Mouse (Mus musculus): Measurements from ENCODE around the gene Majin. TPM values are rescaled to one million over a fixed set of nuclear protein-coding genes. Genes with fewer than 3 reads are reported as not detected.

Majin gene
- polyA plus RNA-seq, 1 experiment from 2014 or later, result not detected

DNA sequence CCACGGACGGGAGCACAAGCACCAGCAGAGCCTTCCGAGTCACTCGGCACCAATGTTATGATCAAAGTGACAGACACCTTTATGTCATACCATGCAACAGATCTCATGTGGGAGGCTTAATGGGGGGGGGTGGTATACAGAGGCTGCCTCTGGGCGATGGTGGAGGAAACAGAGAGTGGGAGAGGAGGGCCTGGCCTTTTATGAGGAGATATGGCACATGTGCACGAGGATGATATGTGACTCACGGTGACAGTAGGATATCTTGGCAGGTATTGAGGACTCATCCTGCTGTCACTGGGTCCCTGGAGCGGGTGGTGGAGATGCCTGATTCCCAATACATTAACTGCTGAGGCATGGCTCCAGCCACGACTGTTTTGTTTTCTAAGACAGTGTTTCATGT, 29.0 kb upstream of the Majin start:
- H3K4me2 ChIP-seq, result no peak overlapping the region
- H3K36me3 ChIP-seq (ENCODE audit: insufficient read depth), result no peaks in the 10 kb centered on the region
- ATAC-seq (ENCODE audit: insufficient read depth) (no peak), DNase-seq (no peak)
- no peaks in the 10 kb centered on the region for H3K9me3 ChIP-seq (ENCODE audit: low read depth, low read length)
- no peak overlapping the region for H3K9ac ChIP-seq
- H3K4me3 ChIP-seq (ENCODE audit: low read depth, low read length), result no peak overlapping the region
- WGBS, result 66% methylated on average over 9 of the region's 9 CpGs
- H3K27me3 ChIP-seq (ENCODE audit: insufficient read depth, low read length), result no peaks in the 10 kb centered on the region
- no peak for TF ChIP-seq CTCF (IDR thresholded peaks at IDR 0.05; ENCODE audit: low read depth)
- H3K4me1 ChIP-seq (ENCODE audit: insufficient read depth), result no peaks in the 10 kb centered on the region
- H3K27ac ChIP-seq (ENCODE audit: low read depth), result no peak overlapping the region

DNA sequence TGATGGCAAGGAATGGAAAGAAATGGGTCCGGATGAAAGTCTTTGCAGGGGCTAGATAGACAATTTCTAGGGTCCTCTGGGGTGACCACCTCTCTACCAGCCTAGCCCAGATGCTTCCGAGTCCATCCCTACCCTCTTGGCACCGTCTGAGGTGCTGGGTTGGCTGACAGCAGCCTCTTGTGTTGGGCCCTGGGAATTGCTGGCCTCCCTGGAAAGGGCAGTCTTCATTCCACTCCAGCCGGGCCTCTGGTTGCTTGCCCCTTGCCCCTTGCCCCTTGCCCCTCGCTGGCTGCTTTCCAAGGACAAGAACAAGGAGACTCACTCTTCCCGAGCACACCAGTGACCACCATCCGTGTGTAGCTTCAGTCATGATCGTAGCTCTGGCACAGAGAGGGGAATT, 27.8 kb upstream of the Majin start:
- ATAC-seq (ENCODE audit: insufficient read depth) (no peak), DNase-seq (no peak)
- Histone ChIP-seq H3K9me3 (ENCODE audit: low read depth, low read length) (no peaks in the 10 kb centered on the region), H3K4me2 (no peak overlapping the region), H3K9ac (peak overlapping the region; percentile 15; the same call in 1 of the 2 replicates), H3K36me3 (ENCODE audit: insufficient read depth) (no peaks in the 10 kb centered on the region), H3K4me3 (ENCODE audit: low read depth, low read length) (no peak overlapping the region), H3K27me3 (ENCODE audit: insufficient read depth, low read length) (no peaks in the 10 kb centered on the region), H3K4me1 (ENCODE audit: insufficient read depth) (no peaks in the 10 kb centered on the region), H3K27ac (ENCODE audit: low read depth) (no peak overlapping the region)
- WGBS, result 55% methylated on average over 8 of the region's 8 CpGs
- TF ChIP-seq CTCF (IDR thresholded peaks at IDR 0.05; ENCODE audit: low read depth), result 0 out of 2 replicates have a peak, but pooled peaks have one; percentile 8

- WGBS, result 61% methylated on average over 6 of the region's 6 CpGs
- Histone ChIP-seq H3K9ac (no peak overlapping the region), H3K27me3 (ENCODE audit: insufficient read depth, low read length) (no peaks in the 10 kb centered on the region), H3K36me3 (ENCODE audit: insufficient read depth) (no peaks in the 10 kb centered on the region), H3K4me2 (no peak overlapping the region), H3K9me3 (ENCODE audit: low read depth, low read length) (no peaks in the 10 kb centered on the region), H3K4me3 (ENCODE audit: low read depth, low read length) (no peak overlapping the region), H3K27ac (ENCODE audit: low read depth) (no peak overlapping the region), H3K4me1 (ENCODE audit: insufficient read depth) (no peaks in the 10 kb centered on the region)
- no peak for DNase-seq
- ATAC-seq (ENCODE audit: insufficient read depth), result no peak
- no peak for TF ChIP-seq CTCF (IDR thresholded peaks at IDR 0.05; ENCODE audit: low read depth)
Measured at GRCm38 (mm10) chr19:6157220-6157619, 27.0 kb upstream of the Majin start.

GRCm38 (mm10) chr19:6163872-6164547, 20.2 kb upstream of the Majin start:
- Histone ChIP-seq H3K36me3 (ENCODE audit: insufficient read depth) (no peaks in the 10 kb centered on the region), H3K9ac (no peak overlapping the region), H3K4me1 (ENCODE audit: insufficient read depth) (no peaks in the 10 kb centered on the region), H3K27me3 (ENCODE audit: insufficient read depth, low read length) (no peaks in the 10 kb centered on the region), H3K4me3 (ENCODE audit: low read depth, low read length) (no peak overlapping the region), H3K27ac (ENCODE audit: low read depth) (no peak overlapping the region), H3K4me2 (no peak overlapping the region), H3K9me3 (ENCODE audit: low read depth, low read length) (no peaks in the 10 kb centered on the region)
- TF ChIP-seq CTCF (IDR thresholded peaks at IDR 0.05; ENCODE audit: low read depth), result no peak
- WGBS, result 52% methylated on average over 10 of the region's 10 CpGs
- no peak for ATAC-seq (ENCODE audit: insufficient read depth)
- peak; percentile 22 for DNase-seq

DNA sequence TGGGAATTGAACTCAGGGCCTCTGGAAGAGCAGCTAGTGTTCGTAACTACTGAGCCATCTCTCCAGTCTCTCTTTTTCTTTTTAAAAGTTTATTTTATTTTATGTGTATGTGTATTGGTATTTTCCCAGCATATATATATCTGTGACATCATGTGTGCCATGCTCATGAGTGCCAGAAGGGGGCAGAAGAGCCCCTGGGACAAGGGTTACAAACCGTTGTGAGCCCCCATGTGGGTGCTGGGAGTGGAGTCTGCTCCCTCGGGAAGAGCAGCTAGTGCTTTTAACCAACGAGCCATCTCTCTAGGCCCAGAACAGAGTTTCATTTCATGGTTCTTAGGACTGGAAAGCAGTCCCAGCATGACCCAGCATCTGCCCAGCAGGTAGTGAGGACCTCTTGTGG, 17.4 kb upstream of the Majin start:
- H3K4me2 ChIP-seq, result no peak overlapping the region
- no peak overlapping the region for H3K27ac ChIP-seq (ENCODE audit: low read depth)
- H3K9ac ChIP-seq, result no peak overlapping the region
- no peak overlapping the region for H3K4me3 ChIP-seq (ENCODE audit: low read depth, low read length)
- no peaks in the 10 kb centered on the region for H3K27me3 ChIP-seq (ENCODE audit: insufficient read depth, low read length)
- H3K36me3 ChIP-seq (ENCODE audit: insufficient read depth), result no peaks in the 10 kb centered on the region
- ATAC-seq (ENCODE audit: insufficient read depth), result no peak
- no peaks in the 10 kb centered on the region for H3K9me3 ChIP-seq (ENCODE audit: low read depth, low read length)
- H3K4me1 ChIP-seq (ENCODE audit: insufficient read depth), result no peaks in the 10 kb centered on the region
- WGBS, result 75% methylated on average over 4 of the region's 4 CpGs
- TF ChIP-seq CTCF (IDR thresholded peaks at IDR 0.05; ENCODE audit: low read depth), result peak; percentile 24
- DNase-seq, result no peak

DNA sequence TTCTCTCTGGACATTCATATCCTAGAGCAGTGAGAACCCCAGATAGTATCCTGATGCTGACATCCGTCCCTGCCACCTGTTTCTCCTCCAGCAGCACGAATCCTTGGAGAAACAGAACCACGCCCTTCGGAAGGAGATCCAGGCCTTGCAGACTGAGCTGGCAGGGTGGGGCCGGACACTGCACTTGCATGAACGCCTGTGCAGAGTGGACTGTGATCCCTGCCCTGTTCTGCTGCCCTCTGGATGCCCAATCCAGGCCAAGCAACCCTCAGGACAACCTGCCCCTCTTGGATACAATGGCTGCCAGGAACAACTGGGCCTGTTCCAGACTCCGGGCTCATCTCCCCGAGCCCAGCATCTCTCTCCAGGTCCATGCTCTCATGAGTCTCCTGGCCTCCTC, 13.0 kb upstream of the Majin start:
- DNase-seq, result no peak
- TF ChIP-seq CTCF (IDR thresholded peaks at IDR 0.05; ENCODE audit: low read depth), result no peak
- Histone ChIP-seq H3K36me3 (ENCODE audit: insufficient read depth) (no peaks in the 10 kb centered on the region), H3K9me3 (ENCODE audit: low read depth, low read length) (no peaks in the 10 kb centered on the region), H3K4me1 (ENCODE audit: insufficient read depth) (no peaks in the 10 kb centered on the region), H3K4me3 (ENCODE audit: low read depth, low read length) (no peak overlapping the region), H3K27ac (ENCODE audit: low read depth) (no peak overlapping the region), H3K4me2 (no peak overlapping the region), H3K27me3 (ENCODE audit: insufficient read depth, low read length) (no peaks in the 10 kb centered on the region), H3K9ac (no peak overlapping the region)
- no peak for ATAC-seq (ENCODE audit: insufficient read depth)
- WGBS, result 76% methylated on average over 8 of the region's 8 CpGs

GRCm38 (mm10) chr19:6174771-6175170, 9.4 kb upstream of the Majin start:
- no peak overlapping the region for H3K4me3 ChIP-seq (ENCODE audit: low read depth, low read length)
- no peaks in the 10 kb centered on the region for H3K27me3 ChIP-seq (ENCODE audit: insufficient read depth, low read length)
- H3K36me3 ChIP-seq (ENCODE audit: insufficient read depth), result no peaks in the 10 kb centered on the region
- H3K9me3 ChIP-seq (ENCODE audit: low read depth, low read length), result no peaks in the 10 kb centered on the region
- WGBS, result 14% methylated on average over 5 of the region's 5 CpGs
- no peaks in the 10 kb centered on the region for H3K4me1 ChIP-seq (ENCODE audit: insufficient read depth)
- no peak overlapping the region for H3K9ac ChIP-seq
- no peak for TF ChIP-seq CTCF (IDR thresholded peaks at IDR 0.05; ENCODE audit: low read depth)
- H3K4me2 ChIP-seq, result no peak overlapping the region
- peak; percentile 30 for DNase-seq
- H3K27ac ChIP-seq (ENCODE audit: low read depth), result no peak overlapping the region
- ATAC-seq (ENCODE audit: insufficient read depth), result no peak
